Mouse (Mus musculus) lung, postnatal 10 days (tissue): ENCODE data around the gene Havcr2.
"Not testable (repeated sequence)": the region's sequence is repeated elsewhere in the genome, so short reads cannot be mapped to it uniquely, and the experiment has no call there.

ENCODE experiments used
- DNase-seq: peaks from one replicate; pipeline ENCODE4 v3.0.0; 2021

Havcr2 gene

GRCm38 (mm10) chr11:46454453-46455045 is at the start of gene Havcr2:
Havcr2 (plus strand) TSS chr11:46454935.
- DNase-seq: no peak

GRCm38 (mm10) chr11:46404986-46405385 is 49.7 kb upstream of the Havcr2 start:
- DNase-seq: no peak

- DNase-seq: no peak
These were observed 48.0 kb upstream of the Havcr2 start for GRCm38 (mm10) chr11:46406721-46407120.

- DNase-seq: no peak
These were observed 44.6 kb upstream of the Havcr2 start for GRCm38 (mm10) chr11:46410018-46410563.

- DNase-seq: no peak
These were observed 36.3 kb upstream of the Havcr2 start for GRCm38 (mm10) chr11:46418438-46418837.

GRCm38 (mm10) chr11:46418860-46419259 is 35.9 kb upstream of the Havcr2 start:
- DNase-seq: no peak

GRCm38 (mm10) chr11:46421086-46421888 is 33.4 kb upstream of the Havcr2 start:
- DNase-seq: no peak

GRCm38 (mm10) chr11:46428131-46428530 is 26.6 kb upstream of the Havcr2 start:
- not testable (repeated sequence) for DNase-seq

GRCm38 (mm10) chr11:46430123-46430522 is 24.6 kb upstream of the Havcr2 start:
- DNase-seq: no peak

GRCm38 (mm10) chr11:46431129-46431528 is 23.6 kb upstream of the Havcr2 start:
- DNase-seq: peak; percentile 86

GRCm38 (mm10) chr11:46435363-46435762 is 19.4 kb upstream of the Havcr2 start:
- no peak for DNase-seq

GRCm38 (mm10) chr11:46436760-46437458 is 17.8 kb upstream of the Havcr2 start, which contains the start of gene Med7:
Med7 (plus strand) TSS chr11:46436925.
- peak; percentile 97 for DNase-seq

- DNase-seq: no peak
These were observed 17.2 kb upstream of the Havcr2 start for GRCm38 (mm10) chr11:46437459-46438000.

GRCm38 (mm10) chr11:46439005-46439543 is 15.7 kb upstream of the Havcr2 start:
- no peak for DNase-seq

GRCm38 (mm10) chr11:46441774-46442173 is 13.0 kb upstream of the Havcr2 start:
- DNase-seq: no peak

- DNase-seq: no peak
These were observed 11.6 kb upstream of the Havcr2 start for GRCm38 (mm10) chr11:46443152-46443551.

- DNase-seq: no peak
These were observed 10.8 kb upstream of the Havcr2 start for GRCm38 (mm10) chr11:46443979-46444378.

- no peak for DNase-seq
These were observed 8.6 kb upstream of the Havcr2 start for GRCm38 (mm10) chr11:46446150-46446549.

- no peak for DNase-seq
These were observed 6.9 kb upstream of the Havcr2 start for GRCm38 (mm10) chr11:46447644-46448484.

GRCm38 (mm10) chr11:46449461-46450080 is 5.2 kb upstream of the Havcr2 start:
- DNase-seq: no peak

- no peak for DNase-seq
These were observed 5.2 kb downstream of the Havcr2 start for GRCm38 (mm10) chr11:46459960-46460359.
